In genomic region chr12:36360693-36361092, GRCm38 (mm10) we compare ENCODE assay signal across 29 mouse cellular contexts. TPM values are rescaled to one million over a fixed set of nuclear protein-coding genes. Genes with fewer than 3 reads are reported as not detected.
"Had no signal": no experiment of that assay in that cellular context is flagged by ENCODE, and none has a peak within 500 bp of the region (broad histone marks: within the 10 kb centered on the region; RNA-seq: fewer than 3 reads in every experiment).

No protein-coding gene starts in this region.

- H3K9me3 ChIP-seq: embryonic facial prominence, embryonic 10.5 days; embryonic facial prominence, embryonic 12.5 days; embryonic facial prominence, embryonic 13.5 days; embryonic facial prominence, embryonic 15.5 days; forebrain, embryonic 10.5 days; forebrain, embryonic 12.5 days; forebrain, embryonic 13.5 days; forebrain, embryonic 15.5 days; heart, embryonic 10.5 days had no signal

- H3K4me3 ChIP-seq: embryonic facial prominence, embryonic 10.5 days; embryonic facial prominence, embryonic 12.5 days; embryonic facial prominence, embryonic 13.5 days; embryonic facial prominence, embryonic 15.5 days; erythroblast, embryonic 14.5 days; forebrain, embryonic 10.5 days; forebrain, embryonic 12.5 days; forebrain, embryonic 13.5 days; forebrain, embryonic 15.5 days; gastrocnemius, adult 2 months; heart, adult 2 months; heart, embryonic 10.5 days had no signal

- H3K36me3 ChIP-seq: embryonic facial prominence, embryonic 10.5 days; embryonic facial prominence, embryonic 12.5 days; embryonic facial prominence, embryonic 13.5 days; embryonic facial prominence, embryonic 15.5 days; forebrain, embryonic 10.5 days; forebrain, embryonic 12.5 days; forebrain, embryonic 15.5 days; heart, embryonic 10.5 days had no signal

- DNase-seq: cerebellum, adult 9-10 months; cerebellum, adult 9-11 months; cerebellum, postnatal 10 days; cerebellum, postnatal 14 days; cerebellum, postnatal 25 days; cerebellum, postnatal 36 days; embryo, embryonic 11 days; forebrain, postnatal 0 days; gastrocnemius, adult 2 months; gastrocnemius, postnatal 10 days; gastrocnemius, postnatal 14 days; gastrocnemius, postnatal 25 days; gastrocnemius, postnatal 36 days; heart, adult 18-20 months; heart, adult 2 months had no signal

- H3K9ac ChIP-seq: embryonic facial prominence, embryonic 12.5 days; embryonic facial prominence, embryonic 13.5 days; embryonic facial prominence, embryonic 15.5 days; forebrain, embryonic 12.5 days; forebrain, embryonic 13.5 days; forebrain, embryonic 15.5 days; forebrain, postnatal 0 days had no signal

- H3K27me3 ChIP-seq: embryonic facial prominence, embryonic 12.5 days; embryonic facial prominence, embryonic 13.5 days; embryonic facial prominence, embryonic 15.5 days; forebrain, embryonic 12.5 days; forebrain, embryonic 13.5 days; forebrain, embryonic 15.5 days had no signal

- ATAC-seq: forebrain, embryonic 13.5 days; forebrain, embryonic 14.5 days; forebrain, embryonic 15.5 days; forebrain, embryonic 16.5 days; forebrain, postnatal 0 days had no signal

- H3K27ac ChIP-seq: embryonic facial prominence, embryonic 10.5 days; embryonic facial prominence, embryonic 12.5 days; embryonic facial prominence, embryonic 13.5 days; embryonic facial prominence, embryonic 15.5 days; forebrain, embryonic 10.5 days; forebrain, embryonic 12.5 days; forebrain, embryonic 13.5 days; forebrain, embryonic 15.5 days; gastrocnemius, adult 2 months; heart, adult 2 months; heart, embryonic 10.5 days had no signal

- H3K4me1 ChIP-seq: embryonic facial prominence, embryonic 10.5 days; embryonic facial prominence, embryonic 12.5 days; embryonic facial prominence, embryonic 13.5 days; embryonic facial prominence, embryonic 15.5 days; forebrain, embryonic 10.5 days; forebrain, embryonic 12.5 days; forebrain, embryonic 13.5 days; forebrain, embryonic 15.5 days; heart, embryonic 10.5 days had no signal

RNA-seq across cellular contexts. Expression of gene Ispd, which starts 20.6 kb away (rescaled TPM):
- polyA plus RNA-seq: erythroblast, embryonic 14.5 days had no signal

RNA-seq across cellular contexts. Expression of gene D630036H23Rik, which starts 21.3 kb away (rescaled TPM):
- polyA plus RNA-seq: erythroblast, embryonic 14.5 days had no signal

RNA-seq across cellular contexts. Expression of gene Sostdc1, which starts 46.8 kb away (rescaled TPM):
- total RNA-seq: common myeloid progenitor, adult 5-6 weeks; granulocyte monocyte progenitor cell, adult 5-6 weeks had no signal
- polyA plus RNA-seq: erythroblast, embryonic 14.5 days had no signal
